Mouse (Mus musculus) midbrain, embryonic 12.5 days (tissue): ENCODE data around the gene Sart3. TPM values are rescaled to one million over a fixed set of nuclear protein-coding genes. Genes with fewer than 3 reads are reported as not detected.

ENCODE experiments used
- ATAC-seq: fragments of 200-750 bp; cut with Nextera tagmentation; 2 replicates; pipeline ENCODE4 v1.8.0; 2017; ENCODE audit warnings: low read depth, moderate TSS enrichment, moderate library complexity; ENCODE audit not compliant: low FRiP score
- H3K27ac ChIP-seq: fragments of 300-500 bp; sonication (generic); replicated peaks from 2 replicates; pipeline ENCODE4 v1.5.1; 2016; ENCODE audit warnings: mild to moderate bottlenecking
- H3K27me3 ChIP-seq: fragments of 300-500 bp; sonication (generic); 2 replicates; pipeline ENCODE4 v1.6.1; 2016; ENCODE audit warnings: mild to moderate bottlenecking
- H3K36me3 ChIP-seq: fragments of 300-500 bp; sonication (generic); 2 replicates; pipeline ENCODE4 v1.6.1; 2016
- H3K4me1 ChIP-seq: fragments of 300-500 bp; sonication (generic); 2 replicates; pipeline ENCODE4 v1.6.1; 2016
- H3K4me2 ChIP-seq: fragments of 300-500 bp; sonication (generic); replicated peaks from 2 replicates; pipeline ENCODE4 v1.6.1; 2016; ENCODE audit warnings: mild to moderate bottlenecking, moderate library complexity
- H3K4me3 ChIP-seq: fragments of 300-500 bp; sonication (generic); 2 replicates; pipeline ENCODE4 v1.5.1; 2016; ENCODE audit warnings: mild to moderate bottlenecking
- H3K9ac ChIP-seq: fragments of 300-500 bp; sonication (generic); replicated peaks from 2 replicates; pipeline ENCODE4 v1.6.1; 2016; ENCODE audit warnings: mild to moderate bottlenecking, moderate library complexity
- H3K9me3 ChIP-seq: fragments of 300-500 bp; sonication (generic); 2 replicates; pipeline ENCODE4 v1.6.1; 2016; ENCODE audit warnings: mild to moderate bottlenecking
- WGBS: fragments of 180-500 bp; shearing (Covaris S2); methylation state at CpG from one replicate; pipeline ENCODE4 v1.1.7; 2016; 5-methylcytosine and 5-hydroxymethylcytosine counted together
- polyA plus RNA-seq: library from polyadenylated mRNA; unstranded; fragments of >200 nt; fragmentation: Nextera tagmentation; extraction: Ambion mirVana; gene quantifications from 2 replicates; pipeline ENCODE4 v1.2.1, GENCODE M21; 2016

The Sart3 gene
- polyA plus RNA-seq, 1 experiment from 2014 or later: 81.6 TPM

DNA sequence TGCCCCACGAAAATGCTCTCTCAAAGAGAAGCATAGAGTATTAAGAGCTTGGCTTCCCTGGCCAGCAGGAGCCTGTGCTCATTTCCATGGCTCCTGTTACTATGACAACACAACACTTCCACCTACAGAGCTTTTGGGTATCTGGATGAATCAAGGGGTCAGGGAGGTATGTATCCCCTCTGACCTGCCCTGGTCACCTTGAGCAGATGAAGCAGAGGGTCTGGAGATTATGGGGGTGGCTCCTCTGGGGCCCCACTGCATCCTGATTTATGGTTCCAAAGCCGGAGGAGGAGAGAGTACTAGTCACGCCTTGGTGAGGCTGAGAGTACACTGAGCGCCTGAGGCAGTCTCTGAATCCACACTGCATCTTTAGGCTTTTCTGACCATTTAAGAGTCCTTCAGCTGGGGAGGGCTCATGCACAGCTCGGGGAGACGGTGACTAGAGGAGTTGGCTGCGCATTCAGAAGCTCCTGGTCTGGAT is 41.6 kb downstream of the Sart3 start:
- no peak overlapping the region for H3K4me2 ChIP-seq
- no peak overlapping the region for H3K9ac ChIP-seq
- WGBS: 63% methylated on average over 7 of the region's 7 CpGs
- ATAC-seq: no peak
- 0 out of 2 replicates have a peak, but pooled peaks cover 3% of the 10 kb centered on the region for H3K27me3 ChIP-seq
- H3K4me3 ChIP-seq: no peak overlapping the region
- no peaks in the 10 kb centered on the region for H3K36me3 ChIP-seq
- peaks cover 13% of the 10 kb centered on the region for H3K4me1 ChIP-seq
- H3K9me3 ChIP-seq: no peaks in the 10 kb centered on the region
- H3K27ac ChIP-seq: no peak overlapping the region; the same call in 1 of the 2 replicates

DNA sequence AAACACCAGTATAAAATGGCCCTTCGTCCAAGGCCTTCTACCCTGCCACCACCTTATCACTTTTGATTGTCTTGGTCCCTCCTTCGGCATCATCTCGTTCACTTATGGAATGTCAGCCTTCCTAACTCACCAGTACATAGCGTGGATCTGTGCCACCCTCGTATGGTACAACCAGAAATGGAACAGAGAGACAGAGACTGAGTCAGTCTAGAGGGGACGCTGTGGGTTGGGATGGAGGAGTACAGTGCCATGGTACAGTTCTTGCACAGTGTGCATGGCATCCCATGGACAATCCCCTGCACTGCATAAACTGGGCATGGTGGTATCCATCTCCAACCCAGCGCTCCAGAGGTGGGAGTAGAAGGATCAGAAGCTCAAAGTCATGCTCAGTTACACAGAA is 43.6 kb downstream of the Sart3 start:
- ATAC-seq: no peak
- Histone ChIP-seq H3K27me3 (0 out of 2 replicates have a peak, but pooled peaks cover 3% of the 10 kb centered on the region), H3K27ac (no peak overlapping the region), H3K9ac (no peak overlapping the region), H3K4me3 (no peak overlapping the region), H3K9me3 (no peaks in the 10 kb centered on the region), H3K4me2 (no peak overlapping the region), H3K36me3 (no peaks in the 10 kb centered on the region), H3K4me1 (peaks cover 11% of the 10 kb centered on the region)
- 86% methylated on average over 7 of the region's 7 CpGs for WGBS

DNA sequence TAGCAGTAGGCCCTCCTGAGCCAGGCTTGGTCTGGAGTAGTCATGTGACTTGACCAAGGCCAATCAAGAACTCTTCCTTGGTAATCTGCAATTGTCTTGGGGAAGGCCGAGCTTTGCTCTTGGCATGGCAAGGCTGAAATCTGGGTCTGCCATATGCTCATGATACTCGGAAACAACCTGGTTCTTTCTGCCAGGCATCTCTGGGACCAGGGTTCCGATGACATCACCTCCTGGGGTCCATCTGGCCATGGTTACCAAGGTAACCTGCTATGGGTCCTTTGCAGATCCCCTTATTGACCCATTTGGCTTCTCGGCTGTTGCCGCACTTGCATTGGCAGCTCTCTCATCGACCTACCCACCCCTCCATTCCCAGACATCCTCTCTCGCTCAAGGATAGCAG is 44.3 kb downstream of the Sart3 start:
- H3K9ac ChIP-seq: no peak overlapping the region
- H3K4me2 ChIP-seq: no peak overlapping the region
- H3K27ac ChIP-seq: no peak overlapping the region
- H3K36me3 ChIP-seq: no peaks in the 10 kb centered on the region
- H3K27me3 ChIP-seq: peaks cover 3% of the 10 kb centered on the region; the same call in 1 of the 2 replicates
- ATAC-seq: no peak
- 88% methylated on average over 7 of the region's 7 CpGs for WGBS
- peaks cover 15% of the 10 kb centered on the region for H3K4me1 ChIP-seq
- H3K4me3 ChIP-seq: no peak overlapping the region
- H3K9me3 ChIP-seq: no peaks in the 10 kb centered on the region

DNA sequence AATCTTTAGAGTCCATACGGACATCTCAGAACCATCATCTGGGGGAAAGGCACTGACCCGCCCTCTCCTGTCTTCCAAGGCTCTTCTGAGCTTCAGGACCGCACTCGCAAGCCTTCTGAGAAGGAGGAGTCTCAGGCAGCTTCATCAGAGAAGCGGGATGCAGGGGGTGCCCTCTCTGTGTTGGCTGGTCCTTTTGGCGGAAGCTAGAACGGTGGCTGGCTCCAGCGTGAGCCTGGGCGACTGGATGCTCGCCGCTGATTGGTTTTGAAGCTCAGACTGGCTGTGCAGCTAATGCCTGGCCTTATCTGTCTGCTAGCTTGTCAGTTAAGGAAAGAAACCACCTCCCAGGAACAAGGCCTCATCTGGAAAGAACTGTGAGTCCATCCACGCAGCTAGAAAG is 45.1 kb downstream of the Sart3 start:
- Histone ChIP-seq H3K4me2 (no peak overlapping the region), H3K4me3 (no peak overlapping the region), H3K36me3 (no peaks in the 10 kb centered on the region), H3K9ac (no peak overlapping the region), H3K9me3 (no peaks in the 10 kb centered on the region), H3K27me3 (peaks cover 3% of the 10 kb centered on the region; the same call in 1 of the 2 replicates), H3K4me1 (peaks cover 15% of the 10 kb centered on the region), H3K27ac (no peak overlapping the region)
- WGBS: 74% methylated on average over 12 of the region's 12 CpGs
- ATAC-seq: no peak

DNA sequence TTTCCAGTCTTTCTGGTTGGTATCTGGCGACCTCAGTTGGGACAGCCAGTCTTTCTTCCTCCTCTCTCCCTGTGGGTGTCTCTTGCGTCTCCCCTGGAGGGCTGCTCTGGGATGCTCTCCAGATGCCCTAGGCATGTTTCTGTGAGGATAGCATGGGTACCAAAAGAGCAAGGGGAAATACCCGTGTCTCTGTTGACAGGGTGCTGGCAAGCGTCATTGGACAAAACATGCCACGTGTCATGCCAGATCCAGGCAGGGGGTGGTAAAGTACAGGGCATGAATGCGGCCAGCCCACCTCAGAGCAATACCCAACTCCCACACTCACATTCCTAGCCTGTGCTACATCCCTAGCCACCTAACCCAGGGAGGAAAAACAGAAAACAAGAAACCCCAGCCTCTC is 45.7 kb downstream of the Sart3 start:
- Histone ChIP-seq H3K27ac (no peak overlapping the region), H3K9ac (no peak overlapping the region), H3K27me3 (peaks cover 3% of the 10 kb centered on the region; the same call in 1 of the 2 replicates), H3K4me1 (peaks cover 15% of the 10 kb centered on the region), H3K4me2 (no peak overlapping the region), H3K4me3 (no peak overlapping the region), H3K9me3 (no peaks in the 10 kb centered on the region), H3K36me3 (no peaks in the 10 kb centered on the region)
- 80% methylated on average over 6 of the region's 6 CpGs for WGBS
- ATAC-seq: no peak

DNA sequence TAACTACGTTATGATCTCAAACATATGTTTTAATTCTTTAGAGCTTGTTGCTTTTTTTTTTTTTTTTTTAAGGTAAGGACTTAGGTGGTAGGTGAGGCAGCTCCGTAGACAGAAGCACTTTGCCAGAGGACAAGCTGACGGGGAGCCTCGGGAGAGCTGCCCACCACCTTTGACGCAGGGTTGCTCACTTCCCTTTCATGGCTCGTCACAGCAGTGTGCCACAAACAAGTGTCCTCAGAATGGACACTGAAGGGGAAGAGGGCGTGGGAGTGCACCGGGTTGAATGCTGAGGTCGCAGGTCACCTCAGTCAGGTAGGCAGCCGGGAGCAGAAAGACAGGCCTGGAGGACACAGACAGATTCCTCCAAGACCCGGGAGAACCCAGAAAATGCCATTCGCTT is 46.9 kb downstream of the Sart3 start:
- 68% methylated on average over 12 of the region's 12 CpGs for WGBS
- peaks cover 9% of the 10 kb centered on the region for H3K4me1 ChIP-seq
- no peak overlapping the region for H3K9ac ChIP-seq
- no peaks in the 10 kb centered on the region for H3K36me3 ChIP-seq
- H3K9me3 ChIP-seq: no peaks in the 10 kb centered on the region
- peaks cover 3% of the 10 kb centered on the region; the same call in 1 of the 2 replicates for H3K27me3 ChIP-seq
- no peak overlapping the region for H3K27ac ChIP-seq
- no peak overlapping the region for H3K4me2 ChIP-seq
- no peak overlapping the region for H3K4me3 ChIP-seq
- ATAC-seq: no peak

DNA sequence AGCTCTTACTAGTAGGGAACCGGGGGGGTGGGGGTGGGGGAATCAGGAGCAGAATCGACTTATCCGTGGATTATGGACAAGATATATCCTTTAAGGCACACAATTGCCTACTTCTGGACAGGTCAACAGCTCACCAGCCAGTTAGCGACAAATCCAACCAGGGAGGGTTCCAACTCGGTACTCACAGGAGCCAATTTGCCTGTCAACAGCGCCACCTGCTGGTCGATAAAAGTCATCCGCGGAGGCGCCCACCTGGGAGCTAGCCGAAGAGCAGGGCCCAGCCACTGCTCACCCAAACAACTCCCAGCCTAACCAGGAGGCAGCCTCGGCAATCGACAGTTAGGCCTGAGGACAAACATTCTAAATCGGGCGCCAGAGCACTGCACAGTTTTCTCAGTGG is 47.9 kb downstream of the Sart3 start, which contains the start of gene 1700069L16Rik:
Gene 1700069L16Rik (minus strand): TSS at position 327 of the 400 bp plus-strand sequence.
- H3K27me3 ChIP-seq: no peaks in the 10 kb centered on the region; the same call in 1 of the 2 replicates
- H3K4me1 ChIP-seq: peaks cover 9% of the 10 kb centered on the region; the same call in 1 of the 2 replicates
- no peak within 1 kb of the TSS for H3K4me2 ChIP-seq
- H3K9ac ChIP-seq: no peak within 1 kb of the TSS
- H3K27ac ChIP-seq: no peak within 1 kb of the TSS
- no peak within 1 kb of the TSS for H3K4me3 ChIP-seq
- no peaks in the 10 kb centered on the region for H3K36me3 ChIP-seq
- 3% methylated on average over 15 of the region's 15 CpGs for WGBS
- ATAC-seq: peak; percentile 27; the same call in 1 of the 2 replicates
- no peaks in the 10 kb centered on the region for H3K9me3 ChIP-seq

DNA sequence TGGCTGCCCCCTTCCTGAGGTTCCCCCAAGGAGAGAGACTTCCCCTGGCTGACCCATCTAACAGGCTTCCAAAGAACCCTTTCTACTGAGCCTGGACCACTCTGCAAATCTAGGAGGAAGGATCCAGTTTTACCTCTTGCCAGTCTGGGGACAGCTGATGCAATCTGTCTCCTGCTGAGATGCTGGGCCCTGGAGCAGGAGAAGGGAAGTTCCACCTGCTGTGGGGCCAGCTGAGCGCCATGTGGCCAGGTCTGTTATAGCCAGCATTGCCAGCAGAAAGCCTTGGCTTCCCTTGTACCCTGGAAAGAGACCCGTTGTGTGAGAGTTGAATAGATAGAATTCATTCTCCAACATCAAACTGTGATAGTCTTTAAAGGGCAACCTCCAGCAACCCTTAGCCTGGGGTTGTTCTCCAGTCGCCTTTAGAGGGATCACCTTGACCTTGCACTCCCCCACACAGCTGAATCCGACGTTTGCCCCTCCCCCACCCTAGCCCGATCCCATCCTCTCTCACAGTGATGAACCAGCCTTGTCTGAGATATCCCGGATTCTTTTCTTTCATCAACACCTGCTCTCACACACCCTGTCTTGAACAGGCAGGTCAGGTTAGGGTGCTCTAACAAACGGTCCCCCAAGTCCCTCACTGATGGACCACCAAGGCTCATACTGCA is 48.6 kb downstream of the Sart3 start:
- no peak for ATAC-seq
- WGBS: 35% methylated on average over 8 of the region's 8 CpGs
- Histone ChIP-seq H3K9ac (no peak overlapping the region), H3K4me1 (peaks cover 10% of the 10 kb centered on the region; the same call in 1 of the 2 replicates), H3K4me2 (no peak overlapping the region), H3K27ac (no peak overlapping the region), H3K4me3 (no peak overlapping the region), H3K36me3 (no peaks in the 10 kb centered on the region), H3K27me3 (peaks cover under 1% of the 10 kb centered on the region; the same call in 1 of the 2 replicates), H3K9me3 (no peaks in the 10 kb centered on the region)

DNA sequence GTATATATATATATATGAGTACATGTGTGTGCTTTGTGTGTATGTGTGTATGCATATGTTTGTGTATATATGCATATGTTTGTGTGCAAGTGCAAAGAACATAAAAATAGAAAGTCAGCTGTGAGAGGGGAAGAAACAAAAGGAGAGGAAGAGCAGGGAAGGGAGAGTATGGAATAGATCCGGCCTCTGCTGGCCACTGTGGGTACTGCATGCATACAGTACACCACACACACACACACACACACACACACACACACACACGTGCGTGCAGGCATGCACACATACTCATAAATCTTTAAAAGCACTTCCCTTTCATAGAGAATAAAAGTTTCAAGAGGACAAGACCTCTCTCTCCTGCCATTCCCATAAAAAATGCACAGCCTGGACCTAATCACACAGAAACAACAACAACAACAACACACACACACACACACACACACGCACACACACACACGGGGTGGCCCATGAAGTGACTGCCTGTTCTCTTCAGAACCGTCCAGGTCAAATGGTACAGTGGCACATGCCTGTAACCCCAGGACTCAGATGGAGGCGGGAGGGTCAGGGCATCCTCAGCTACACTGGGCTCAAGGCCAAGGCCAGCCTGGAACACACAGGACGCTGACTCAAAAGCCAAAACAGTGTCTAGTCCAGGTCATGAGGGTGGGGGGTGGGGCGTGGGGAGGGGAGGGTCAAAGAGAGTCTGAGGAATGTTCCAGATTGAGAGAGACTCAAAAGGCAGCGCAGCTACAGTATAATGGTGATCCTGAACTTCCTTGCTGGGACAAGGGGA is 49.9 kb downstream of the Sart3 start:
- WGBS: 91% methylated on average over 10 of the region's 10 CpGs

DNA sequence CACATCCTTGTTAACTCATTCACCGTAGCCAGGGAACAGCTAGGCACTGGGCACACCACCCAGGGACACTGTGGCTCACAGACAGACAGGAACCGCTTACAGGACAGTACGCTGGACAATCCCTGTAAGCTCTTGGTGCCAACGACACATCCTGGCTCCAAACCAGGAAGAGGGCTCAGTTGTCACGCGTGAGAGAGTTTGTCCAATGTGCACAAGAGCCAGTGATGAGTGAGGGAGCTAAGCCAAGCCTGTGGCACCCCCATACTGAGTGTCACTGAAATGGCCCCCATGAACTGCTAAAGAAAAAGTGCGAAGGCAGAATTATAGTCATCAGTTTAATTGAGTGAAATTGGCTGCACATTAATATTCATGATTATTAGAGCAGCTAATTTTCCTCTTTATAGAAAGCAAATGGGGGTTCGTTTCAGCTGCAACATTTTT is 53.1 kb downstream of the Sart3 start:
- no peaks in the 10 kb centered on the region for H3K36me3 ChIP-seq
- 0 out of 2 replicates have a peak overlapping the region, but pooled peaks have one; percentile 12 for H3K27ac ChIP-seq
- no peaks in the 10 kb centered on the region for H3K9me3 ChIP-seq
- no peak overlapping the region for H3K4me2 ChIP-seq
- peaks cover 31% of the 10 kb centered on the region for H3K4me1 ChIP-seq
- no peak overlapping the region for H3K4me3 ChIP-seq
- H3K9ac ChIP-seq: no peak overlapping the region
- H3K27me3 ChIP-seq: peaks cover 4% of the 10 kb centered on the region; the same call in 1 of the 2 replicates
- WGBS: 85% methylated on average over 8 of the region's 8 CpGs
- ATAC-seq: no peak

More for the DNA sequence above, 49.9 kb downstream of the Sart3 start:
- peaks cover 12% of the 10 kb centered on the region for H3K4me1 ChIP-seq
- H3K9me3 ChIP-seq: no peaks in the 10 kb centered on the region
- H3K4me2 ChIP-seq: no peak overlapping the region
- no peaks in the 10 kb centered on the region for H3K36me3 ChIP-seq
- H3K27ac ChIP-seq: no peak overlapping the region
- ATAC-seq: no peak
- H3K9ac ChIP-seq: no peak overlapping the region
- peaks cover 4% of the 10 kb centered on the region; the same call in 1 of the 2 replicates for H3K27me3 ChIP-seq
- H3K4me3 ChIP-seq: no peak overlapping the region

DNA sequence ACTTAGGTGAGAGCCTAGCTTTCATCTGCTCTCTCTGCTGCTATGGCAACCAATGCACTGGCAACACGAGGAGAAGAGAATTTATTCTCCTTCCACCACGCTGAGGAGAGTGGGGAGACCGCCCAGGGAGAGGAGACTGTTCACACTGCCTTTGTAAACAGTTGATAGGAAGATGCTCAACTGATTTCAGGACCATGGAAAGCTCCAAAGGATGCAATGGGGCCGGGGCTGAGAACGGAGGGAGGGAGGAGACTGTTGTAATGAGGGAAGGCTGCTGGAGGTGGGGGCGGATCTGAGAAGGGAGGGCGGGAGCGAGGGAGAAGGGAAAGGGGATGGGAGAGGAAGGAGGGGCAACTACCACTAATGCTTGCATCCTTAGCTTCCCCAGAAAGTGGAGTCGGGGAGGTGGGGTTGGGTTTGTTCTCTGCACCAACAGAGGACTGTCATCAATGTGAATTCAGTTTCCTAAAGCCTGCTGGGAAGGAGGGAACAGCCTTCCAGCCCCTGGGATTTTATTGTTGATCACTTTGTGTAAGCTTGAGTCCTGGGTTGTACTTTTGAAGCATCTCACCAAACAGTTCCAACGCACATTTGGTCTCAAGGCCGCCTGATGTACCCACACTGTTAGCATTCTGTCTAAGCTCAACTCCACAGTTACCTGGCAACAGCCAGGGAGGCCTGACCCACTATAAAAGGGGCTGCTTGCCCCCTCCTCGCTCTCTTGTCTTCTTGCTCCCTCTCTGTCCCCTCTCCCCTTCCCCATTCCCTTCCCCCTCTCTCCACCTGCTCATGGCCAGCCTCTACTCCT is 55.5 kb downstream of the Sart3 start:
- Histone ChIP-seq H3K27ac (peak overlapping the region; percentile 80), H3K9ac (no peak overlapping the region), H3K4me3 (no peak overlapping the region), H3K9me3 (no peaks in the 10 kb centered on the region), H3K27me3 (peaks cover 4% of the 10 kb centered on the region; the same call in 1 of the 2 replicates), H3K36me3 (no peaks in the 10 kb centered on the region), H3K4me2 (peak overlapping the region; percentile 29), H3K4me1 (peaks cover 25% of the 10 kb centered on the region)
- peak; percentile 66 for ATAC-seq
- WGBS: 4% methylated on average over 11 of the region's 12 CpGs
